Mouse (Mus musculus) E14TG2a.4 (cell line): ENCODE measurements around the gene E2f2.

Experiments
- CTCF ChIP-seq: conservative IDR thresholded peaks from 2 replicates; pipeline ENCODE4 v1.5.1; 2014; ENCODE audit warnings: low read length
- NANOG ChIP-seq: IDR thresholded peaks from 2 replicates; pipeline ENCODE4 v1.6.1; 2014; ENCODE audit warnings: borderline replicate concordance, low read length, mixed read lengths
- POU5F1 ChIP-seq: IDR thresholded peaks from 2 replicates; pipeline ENCODE4 v1.6.1; 2014; ENCODE audit warnings: low read length, borderline replicate concordance

- TF ChIP-seq CTCF, result no peak
- TF ChIP-seq NANOG, result no peak
- no peak for TF ChIP-seq POU5F1
These were observed 23.4 kb downstream of the E2f2 start for GRCm38 (mm10) chr4:136195629-136196028.
